Mouse (Mus musculus) layer of hippocampus, adult 2 months (tissue): ENCODE results near the gene Auts2. TPM values are rescaled to one million over a fixed set of nuclear protein-coding genes. Genes with fewer than 3 reads are reported as not detected.

Experiments
- DNase-seq, 2 experiments: peaks; one replicate each; pipeline ENCODE4 v3.0.0; 2022; ENCODE audit warnings: low spot score in 2 of 2
- H3K27ac ChIP-seq: fragments of 200-600 bp; 2 replicates; pipeline ENCODE4 v1.8.1; 2022
- H3K4me3 ChIP-seq: fragments of 200-600 bp; 2 replicates; pipeline ENCODE4 v1.8.1; 2022; ENCODE audit warnings: mild to moderate bottlenecking
- CTCF ChIP-seq: fragments of 200-600 bp; conservative IDR thresholded peaks from 2 replicates; pipeline ENCODE4 v1.8.1; 2022; ENCODE audit warnings: antibody characterized with exemption, mild to moderate bottlenecking, moderate library complexity
- total RNA-seq, 2 experiments: library from RNA; stranded (reverse); gene quantifications; 2 replicates each; pipeline ENCODE4 v1.2.3; 2021

The Auts2 gene
- total RNA-seq, 2 experiments from 2014 or later = 157 to 188 TPM

DNA sequence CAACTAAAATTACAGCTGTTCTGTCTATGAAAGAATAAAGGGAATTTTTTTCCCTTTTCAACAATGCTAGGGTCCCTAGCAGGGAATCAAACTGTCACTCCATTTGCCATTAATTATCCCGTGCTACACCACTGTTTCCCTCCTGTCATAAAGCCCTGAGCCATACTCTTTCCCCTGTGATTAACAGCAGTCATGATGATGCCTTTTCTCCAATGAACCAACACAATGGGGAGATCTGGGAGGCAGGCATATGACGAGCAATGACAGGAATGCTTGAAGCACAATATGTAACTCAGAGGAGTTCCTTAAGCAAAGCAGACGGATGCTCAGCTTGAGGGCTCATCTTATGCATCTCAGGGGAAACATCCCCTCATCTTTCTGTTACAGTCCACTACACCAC lies 113.8 kb downstream of the Auts2 start:
- Histone ChIP-seq H3K27ac (no peak overlapping the region), H3K4me3 (no peak overlapping the region)
- DNase-seq = no peak
- no peak for TF ChIP-seq CTCF

DNA sequence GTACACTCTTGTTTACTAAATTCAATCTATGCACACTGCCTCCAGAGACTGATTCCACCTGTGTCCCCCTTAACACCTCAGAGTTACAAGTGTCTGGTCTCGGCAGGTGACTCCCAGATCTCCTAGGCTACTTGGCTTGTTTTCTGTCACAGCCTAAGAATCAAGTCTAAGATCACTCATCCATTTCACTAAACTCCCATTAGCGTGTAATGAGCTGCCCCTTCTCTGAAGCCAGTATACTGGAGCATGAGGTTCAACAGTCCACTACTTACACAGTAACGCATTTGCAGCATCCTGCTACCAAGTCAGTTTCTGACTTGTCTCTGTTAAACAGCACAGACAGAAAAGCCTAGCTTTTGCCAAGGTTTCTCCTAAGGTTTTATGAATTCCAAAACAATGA lies 116.8 kb downstream of the Auts2 start:
- no peak for TF ChIP-seq CTCF
- DNase-seq = no peak
- no peak overlapping the region for H3K4me3 ChIP-seq
- no peak overlapping the region for H3K27ac ChIP-seq

DNA sequence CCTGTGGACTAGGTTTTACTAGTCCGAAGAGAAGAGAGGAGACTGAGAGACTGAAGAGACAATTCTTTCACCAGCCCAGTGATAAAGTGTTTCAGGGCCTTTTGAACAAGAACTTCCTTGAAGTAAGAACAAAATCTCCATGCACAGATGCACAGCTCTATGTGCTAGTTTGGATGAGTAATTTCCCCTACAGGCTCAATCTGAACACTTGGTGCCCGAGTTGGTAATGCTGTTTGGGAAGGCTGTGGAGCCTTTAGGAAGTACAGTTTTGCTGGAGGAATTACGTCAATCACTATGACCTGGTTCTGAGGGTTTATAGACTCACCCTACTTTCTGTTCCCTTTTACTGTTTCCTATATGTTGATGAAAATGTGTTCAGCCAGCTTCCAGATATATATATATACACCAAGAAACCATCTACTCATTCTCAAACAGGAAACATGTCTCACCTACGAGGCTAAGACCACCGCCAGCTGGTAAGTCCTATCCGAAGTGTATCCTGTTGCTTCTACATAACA lies 117.3 kb downstream of the Auts2 start:
- no peak overlapping the region for H3K4me3 ChIP-seq
- no peak for DNase-seq
- 0 out of 2 replicates have a peak, but pooled peaks have one; percentile 14 for TF ChIP-seq CTCF
- no peak overlapping the region for H3K27ac ChIP-seq

DNA sequence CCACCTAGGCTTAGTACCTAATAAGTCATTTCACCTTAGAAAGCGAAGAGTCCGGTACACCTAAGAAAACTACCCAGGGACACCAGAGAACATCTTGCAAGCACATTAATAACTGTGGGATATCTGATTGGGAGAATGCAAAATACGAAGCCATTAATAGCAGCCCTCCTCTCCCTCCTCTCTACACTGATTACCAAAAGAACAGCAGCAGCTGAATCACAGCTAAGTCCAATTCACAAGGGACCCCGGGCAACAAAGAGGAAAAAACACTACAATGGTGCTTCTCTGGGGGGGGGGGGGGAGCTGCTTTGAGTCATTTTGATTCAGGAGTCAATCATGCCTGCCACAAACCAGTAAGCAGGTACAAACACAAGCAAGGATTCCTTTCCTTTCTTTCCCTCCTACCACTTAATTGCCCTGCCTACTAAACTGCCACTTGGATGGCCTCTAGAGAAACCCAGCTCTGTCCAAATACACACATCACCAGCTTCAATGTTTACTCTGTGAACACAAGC lies 132.7 kb downstream of the Auts2 start:
- DNase-seq = no peak
- Histone ChIP-seq H3K4me3 (no peak overlapping the region), H3K27ac (no peak overlapping the region)
- no peak for TF ChIP-seq CTCF

DNA sequence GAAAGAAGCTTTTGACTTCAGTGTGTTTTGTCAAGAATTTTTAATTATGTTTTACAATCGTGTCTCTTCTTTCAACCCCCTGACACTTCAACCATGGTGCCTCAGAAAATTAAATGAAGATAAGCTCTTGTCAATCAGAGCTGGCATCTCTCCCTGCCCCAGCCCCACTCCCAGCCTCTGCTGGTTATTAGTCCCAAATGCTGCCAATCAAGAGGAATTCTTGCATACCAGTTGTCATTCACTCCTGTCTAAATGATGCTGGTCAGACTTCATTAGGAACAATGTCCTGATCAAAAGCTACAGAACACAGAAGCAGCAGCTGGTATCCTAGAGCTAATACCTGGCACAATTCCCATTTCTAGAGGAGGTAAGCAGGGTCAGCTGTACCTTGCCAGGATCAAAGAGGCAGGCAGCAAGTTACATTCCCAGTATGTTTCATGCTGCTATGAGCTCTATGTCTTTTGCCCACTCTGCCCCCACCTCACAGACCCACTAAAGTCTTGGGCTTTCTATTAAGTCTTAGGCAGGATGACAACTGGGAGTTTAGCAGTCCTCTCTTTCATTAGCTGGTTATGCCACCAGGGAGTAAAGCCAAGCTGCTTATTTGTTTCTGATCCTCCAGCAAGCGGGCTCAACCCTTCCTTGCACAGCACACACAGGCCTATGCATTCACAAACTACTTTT lies 134.1 kb downstream of the Auts2 start:
- no peak for TF ChIP-seq CTCF
- Histone ChIP-seq H3K4me3 (no peak overlapping the region), H3K27ac (no peak overlapping the region)
- no peak for DNase-seq

DNA sequence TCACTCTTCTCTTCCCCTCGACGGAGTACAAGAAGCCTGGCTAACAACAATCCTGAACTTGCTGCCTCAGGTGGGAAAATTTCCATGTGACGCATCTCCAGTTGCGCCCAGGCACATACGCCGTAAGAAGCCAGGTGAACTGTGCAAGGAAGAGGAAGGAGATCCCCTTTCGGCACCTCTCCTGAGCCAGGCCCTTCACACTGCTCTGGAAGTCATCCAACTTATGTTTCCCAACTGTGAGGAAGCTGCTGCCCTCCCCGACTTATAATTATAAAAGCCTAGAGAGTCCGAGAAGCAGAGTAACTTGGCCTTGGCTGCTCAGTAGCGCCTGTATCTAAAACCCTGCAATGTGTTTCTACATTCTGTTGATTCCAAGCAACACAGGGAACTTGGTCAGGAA lies 142.6 kb downstream of the Auts2 start:
- no peak for DNase-seq
- no peak overlapping the region for H3K4me3 ChIP-seq
- no peak overlapping the region for H3K27ac ChIP-seq
- no peak for TF ChIP-seq CTCF

DNA sequence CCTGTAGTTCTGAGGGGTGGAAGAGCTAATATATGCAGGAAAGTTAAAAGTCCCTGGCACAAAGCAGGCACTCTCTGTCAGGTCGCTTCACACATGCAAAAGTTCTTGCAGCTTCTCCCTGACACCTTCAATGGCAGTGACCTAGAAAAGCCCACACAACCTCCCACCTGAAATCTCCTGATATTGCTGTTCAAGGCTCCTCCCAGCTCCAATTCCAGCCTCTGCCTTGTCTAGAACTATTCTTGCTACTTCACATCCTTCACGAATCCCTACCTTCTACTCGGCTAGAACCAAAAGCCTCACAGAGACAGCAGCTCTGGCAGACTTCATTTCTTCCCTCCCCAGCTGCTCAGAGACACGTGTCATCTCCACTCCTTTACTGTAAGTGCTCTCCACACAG lies 143.7 kb downstream of the Auts2 start:
- no peak overlapping the region for H3K27ac ChIP-seq
- no peak for DNase-seq
- H3K4me3 ChIP-seq = no peak overlapping the region
- TF ChIP-seq CTCF = no peak

DNA sequence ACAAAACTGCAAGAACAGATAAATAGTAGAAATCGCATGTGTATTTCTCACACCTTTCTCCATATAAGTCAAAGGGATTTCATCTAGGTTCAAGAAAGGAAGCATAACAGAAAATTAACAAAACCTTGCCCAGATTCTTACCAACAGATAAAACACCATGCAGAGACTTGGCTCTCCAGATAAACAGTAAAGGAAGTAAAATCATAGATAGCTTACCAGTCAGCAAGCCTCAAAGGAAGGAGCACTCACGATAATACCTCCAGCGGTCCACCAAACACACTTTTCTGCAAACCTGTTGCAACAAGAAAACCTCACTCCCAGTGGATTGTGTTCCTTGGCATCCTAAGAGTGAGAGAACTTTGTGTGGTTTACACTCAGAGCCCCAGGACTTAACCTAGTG lies 147.2 kb downstream of the Auts2 start:
- Histone ChIP-seq H3K27ac (no peak overlapping the region), H3K4me3 (no peak overlapping the region)
- no peak for TF ChIP-seq CTCF
- DNase-seq = no peak

DNA sequence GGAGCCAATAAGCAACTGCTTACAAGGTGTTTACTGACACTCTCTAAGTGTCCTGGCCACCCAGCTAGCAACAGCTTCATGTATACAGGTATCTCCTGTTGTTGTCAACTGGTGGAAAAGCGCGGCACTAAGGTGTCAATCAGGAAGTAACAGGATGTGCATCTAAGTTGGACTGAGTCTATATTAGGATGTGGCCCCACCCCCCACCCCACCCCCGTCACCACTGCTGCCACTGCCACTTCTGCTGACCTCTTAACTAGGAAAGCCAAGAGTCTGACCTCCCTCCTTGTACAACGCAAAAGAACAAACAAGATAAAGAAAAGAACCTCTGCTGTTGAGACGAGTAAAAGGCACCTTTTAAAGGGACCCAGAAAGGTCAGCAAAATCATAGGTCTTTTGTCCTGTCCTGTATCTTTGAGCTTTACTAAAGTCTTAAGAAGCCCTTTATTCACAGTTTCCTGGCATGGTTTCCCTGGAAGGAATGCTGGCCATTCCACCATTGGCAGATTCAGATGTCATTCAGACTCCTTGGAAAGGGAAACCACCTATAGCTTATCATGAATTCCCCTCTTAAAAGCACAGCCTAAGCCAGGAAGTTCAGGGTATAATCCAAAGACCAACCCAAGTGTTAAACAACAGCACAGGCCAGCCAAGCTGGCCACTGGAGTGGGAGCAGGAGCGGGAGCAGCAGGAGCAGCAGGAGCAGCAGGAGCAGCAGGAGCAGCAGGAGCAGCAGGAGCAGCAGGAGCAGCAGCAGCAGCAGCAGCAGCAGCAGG lies 148.2 kb downstream of the Auts2 start:
- no peak for TF ChIP-seq CTCF
- no peak for DNase-seq
- no peak overlapping the region for H3K27ac ChIP-seq
- no peak overlapping the region for H3K4me3 ChIP-seq

DNA sequence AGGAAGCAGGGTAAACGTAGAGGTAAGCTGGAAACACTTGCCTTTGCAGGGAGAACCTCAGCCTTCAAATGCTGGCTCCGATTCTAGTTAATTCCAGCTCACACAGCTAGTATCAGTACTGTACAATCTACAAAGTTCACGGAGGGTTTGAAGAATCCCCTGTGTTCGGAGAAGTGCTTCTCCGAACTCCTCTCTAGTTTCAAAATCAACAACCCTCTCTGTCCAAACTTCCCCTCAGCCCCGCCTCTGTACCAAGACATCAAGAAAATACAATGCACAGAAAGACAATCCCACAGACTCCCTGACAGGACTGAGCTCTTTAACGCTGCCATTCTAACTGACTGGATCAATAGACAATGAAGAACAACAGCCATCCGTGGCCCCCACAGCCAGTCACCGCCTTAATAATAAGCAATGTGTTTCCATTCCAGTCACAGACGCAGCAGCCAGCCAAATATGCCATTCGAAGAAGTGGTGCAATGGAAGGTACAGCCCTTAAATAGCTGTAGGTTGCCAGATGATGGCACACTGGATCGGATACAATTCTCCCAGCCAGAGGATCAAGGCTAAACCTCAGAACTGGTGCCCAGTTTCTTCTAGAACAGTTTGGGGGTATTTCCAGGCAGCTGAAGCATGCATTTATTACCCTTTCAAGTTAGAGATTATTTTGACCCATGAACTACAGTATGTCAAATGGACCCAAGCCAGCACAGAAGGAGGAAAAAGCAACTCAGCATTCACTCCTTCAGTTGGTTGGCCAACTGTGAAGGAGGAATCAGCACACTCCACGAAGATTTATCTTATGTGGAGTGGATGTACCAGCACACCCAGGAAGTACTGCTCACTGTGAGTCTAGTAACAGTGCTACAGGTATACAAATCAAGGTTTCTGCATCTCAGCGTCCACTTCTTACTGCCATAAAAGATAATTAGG lies 151.0 kb downstream of the Auts2 start:
- no peak for TF ChIP-seq CTCF
- no peak for DNase-seq
- Histone ChIP-seq H3K27ac (0 out of 2 replicates have a peak overlapping the region, but pooled peaks have one; percentile 32), H3K4me3 (peak overlapping the region; percentile 20; the same call in 1 of the 2 replicates)

DNA sequence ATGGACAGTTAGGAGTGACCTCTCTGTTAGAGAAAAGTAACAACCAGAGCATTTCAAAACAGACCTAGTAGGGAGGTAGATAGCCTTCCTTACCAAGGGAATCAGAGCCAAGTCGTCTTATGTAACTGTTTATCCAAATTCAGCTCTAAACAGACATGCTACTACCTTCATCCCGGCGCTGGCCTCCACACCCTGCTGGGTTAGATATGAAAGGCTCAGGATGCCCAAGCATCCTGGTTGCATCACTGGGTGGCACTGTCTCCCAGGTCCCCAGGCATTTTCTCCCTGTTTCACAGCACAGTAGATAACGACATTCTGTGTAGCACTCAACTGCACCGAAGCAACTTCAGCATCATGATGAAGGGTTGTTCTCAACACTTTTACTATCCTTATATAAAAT lies 154.4 kb downstream of the Auts2 start:
- DNase-seq = no peak
- Histone ChIP-seq H3K27ac (no peak overlapping the region), H3K4me3 (no peak overlapping the region)
- peak; percentile 58 for TF ChIP-seq CTCF

DNA sequence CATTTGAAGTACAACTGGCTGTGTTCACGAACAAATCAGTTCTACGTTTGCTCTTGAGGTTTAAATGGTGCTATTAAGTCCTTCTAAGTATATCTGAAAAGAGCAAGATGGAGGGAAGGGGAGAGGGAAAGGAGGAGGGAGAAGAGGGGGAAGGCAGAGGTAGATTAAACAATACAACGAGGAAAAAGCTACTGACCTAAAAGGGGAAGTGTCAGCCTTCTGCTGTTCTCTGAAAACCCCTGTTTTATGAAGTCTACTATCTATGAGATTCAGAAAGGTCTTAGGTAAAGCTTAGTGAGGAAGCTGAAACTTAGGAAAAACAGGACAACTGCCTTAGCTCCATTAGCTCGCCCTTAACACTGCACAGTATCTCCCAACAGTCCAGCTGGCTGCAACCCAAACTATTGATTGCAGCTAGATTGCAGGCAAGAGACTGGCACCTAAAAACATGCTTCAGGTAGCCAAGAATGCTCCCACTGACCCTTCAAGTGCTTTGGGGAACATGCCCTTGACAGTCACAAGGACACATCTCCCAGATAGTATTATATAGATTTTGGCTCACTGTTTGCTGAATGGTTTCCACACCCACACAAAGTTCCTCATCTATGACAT lies 157.8 kb downstream of the Auts2 start:
- Histone ChIP-seq H3K4me3 (no peak overlapping the region), H3K27ac (no peak overlapping the region)
- no peak for DNase-seq
- no peak for TF ChIP-seq CTCF

DNA sequence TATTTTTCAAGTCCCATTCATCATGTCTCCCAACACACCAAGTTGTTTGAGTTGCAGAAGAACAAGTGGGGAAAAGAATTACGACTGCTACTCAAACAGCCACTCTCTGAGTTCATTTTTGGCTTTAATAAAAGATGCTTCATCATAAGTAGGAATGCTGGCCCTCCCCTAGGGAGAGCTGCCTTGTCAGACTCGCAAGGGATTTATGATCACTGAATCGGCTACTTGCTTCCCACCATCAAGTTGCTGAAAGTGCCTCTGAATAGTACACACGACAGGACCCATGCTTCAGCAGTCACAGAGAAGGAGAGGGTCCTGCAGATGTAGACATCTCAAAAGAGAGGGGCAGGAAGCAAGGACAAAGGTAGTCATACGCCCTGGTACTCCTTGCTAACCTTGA lies 162.9 kb downstream of the Auts2 start:
- DNase-seq = no peak
- TF ChIP-seq CTCF = no peak
- H3K27ac ChIP-seq = no peak overlapping the region
- no peak overlapping the region for H3K4me3 ChIP-seq
